Mouse (Mus musculus) ES-E14 (cell line): ENCODE measurements around the gene Lck.

Experiments used
- MAFK ChIP-seq: IDR thresholded peaks from 2 replicates; pipeline ENCODE4 v1.6.1; 2014; ENCODE audit warnings: mild to moderate bottlenecking, low read depth, low read length, inconsistent platforms; ENCODE audit not compliant: insufficient read depth
- ZC3H11A ChIP-seq: IDR thresholded peaks from 2 replicates; pipeline ENCODE4 v1.6.1; 2012; ENCODE audit warnings: low read depth, mild to moderate bottlenecking, inconsistent platforms, low read length, borderline replicate concordance
- ZNF384 ChIP-seq: IDR thresholded peaks from 2 replicates; pipeline ENCODE4 v1.6.1; 2012; ENCODE audit warnings: low read depth, low read length, inconsistent platforms

DNA sequence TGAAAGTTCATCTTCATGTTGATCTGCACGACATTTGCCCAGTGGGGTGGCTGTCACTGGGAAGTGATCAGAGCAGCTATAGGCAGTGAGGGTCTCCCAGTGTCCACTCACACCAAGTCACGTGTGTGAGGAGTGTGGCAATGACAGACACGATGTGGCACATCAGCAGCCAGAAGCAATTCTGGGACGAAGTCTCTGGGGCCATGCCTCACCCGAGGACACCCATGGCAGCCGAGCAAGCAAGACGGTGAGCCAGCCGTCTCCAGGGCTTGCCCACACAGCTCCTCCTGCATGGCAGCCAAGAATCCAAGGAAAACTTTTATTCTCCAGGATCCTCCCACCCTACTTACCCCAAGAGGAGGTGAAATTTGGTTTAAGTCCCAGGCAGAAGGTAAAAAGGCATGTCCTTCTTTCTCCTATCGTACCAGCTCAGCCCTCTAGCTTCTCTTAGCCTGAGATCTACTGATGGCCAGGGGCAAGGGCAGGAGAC lies 42.4 kb upstream of the Lck start:
- TF ChIP-seq ZNF384: no peak
- no peak for TF ChIP-seq MAFK
- TF ChIP-seq ZC3H11A: no peak
